Mouse (Mus musculus) lung, embryonic 16.5 days (tissue): ENCODE data around the gene Zic5. TPM values are rescaled to one million over a fixed set of nuclear protein-coding genes. Genes with fewer than 3 reads are reported as not detected.

Experiments
- ATAC-seq: fragments of 200-750 bp; cut with Nextera tagmentation; 2 replicates; pipeline ENCODE4 v1.8.0; 2017; ENCODE audit warnings: low read depth, mild to moderate bottlenecking, moderate library complexity
- H3K27ac ChIP-seq: fragments of 300-500 bp; sonication (generic); 2 replicates; pipeline ENCODE4 v1.5.1; 2014; ENCODE audit warnings: mild to moderate bottlenecking, control low read depth, low read length
- H3K27me3 ChIP-seq: fragments of 300-500 bp; sonication (generic); 2 replicates; pipeline ENCODE4 v1.6.1; 2014; ENCODE audit warnings: low read depth, low read length, mixed read lengths; ENCODE audit not compliant: control insufficient read depth, insufficient read depth
- H3K36me3 ChIP-seq: fragments of 300-500 bp; sonication (generic); 2 replicates; pipeline ENCODE4 v1.6.1; 2014; ENCODE audit warnings: low read length; ENCODE audit not compliant: control insufficient read depth, insufficient read depth
- H3K4me1 ChIP-seq: fragments of 300-500 bp; sonication (generic); replicated peaks from 2 replicates; pipeline ENCODE4 v1.6.1; 2014; ENCODE audit warnings: low read length, mixed read lengths; ENCODE audit not compliant: control insufficient read depth, insufficient read depth
- H3K4me2 ChIP-seq: fragments of 300-500 bp; sonication (generic); 2 replicates; pipeline ENCODE4 v1.6.1; 2014; ENCODE audit warnings: low read depth, low read length, control low read depth
- H3K4me3 ChIP-seq: fragments of 300-500 bp; sonication (generic); 2 replicates; pipeline ENCODE4 v1.5.1; 2014; ENCODE audit warnings: mild to moderate bottlenecking, low read length, control low read depth
- H3K9ac ChIP-seq: fragments of 300-500 bp; sonication (generic); 2 replicates; pipeline ENCODE4 v1.6.1; 2014; ENCODE audit warnings: low read length, control low read depth
- H3K9me3 ChIP-seq: fragments of 300-500 bp; sonication (generic); 2 replicates; pipeline ENCODE4 v1.6.1; 2016; ENCODE audit warnings: low read length; ENCODE audit not compliant: control insufficient read depth
- WGBS: fragments of 180-500 bp; shearing (Covaris S2); extraction: QIAGEN DNeasy Blood & Tissue Kit; methylation state at CpG from one replicate; pipeline ENCODE4 v1.1.7; 2014; 5-methylcytosine and 5-hydroxymethylcytosine counted together
- polyA plus RNA-seq: library from polyadenylated mRNA; unstranded; fragments of >200 nt; fragmentation: Nextera tagmentation; extraction: Ambion mirVana; gene quantifications from 2 replicates; pipeline ENCODE4 v1.2.1, GENCODE M21; 2015

The Zic5 gene
- polyA plus RNA-seq, 1 experiment from 2014 or later: not detected

- 37% methylated on average over 13 of the region's 13 CpGs for WGBS
- H3K9me3 ChIP-seq: no peaks in the 10 kb centered on the region
- no peak overlapping the region; the same call in 1 of the 2 replicates for H3K4me3 ChIP-seq
- H3K27me3 ChIP-seq: peaks cover 75% of the 10 kb centered on the region
- H3K9ac ChIP-seq: no peak overlapping the region
- no peak for ATAC-seq
- no peak overlapping the region; the same call in 1 of the 2 replicates for H3K4me2 ChIP-seq
- H3K27ac ChIP-seq: no peak overlapping the region
- peaks cover 13% of the 10 kb centered on the region for H3K4me1 ChIP-seq
- no peaks in the 10 kb centered on the region for H3K36me3 ChIP-seq
Measured at GRCm38 (mm10) chr14:122452701-122453387, 12.6 kb downstream of the Zic5 start.

- H3K4me1 ChIP-seq: peaks cover 13% of the 10 kb centered on the region
- H3K36me3 ChIP-seq: no peaks in the 10 kb centered on the region
- H3K4me2 ChIP-seq: peak overlapping the region; percentile 63; the same call in 1 of the 2 replicates
- no peak overlapping the region for H3K27ac ChIP-seq
- ATAC-seq: no peak; the same call in 1 of the 2 replicates
- H3K9ac ChIP-seq: no peak overlapping the region
- H3K27me3 ChIP-seq: peaks cover 77% of the 10 kb centered on the region
- no peaks in the 10 kb centered on the region for H3K9me3 ChIP-seq
- 59% methylated on average over 5 of the region's 5 CpGs for WGBS
- no peak overlapping the region for H3K4me3 ChIP-seq
Measured at GRCm38 (mm10) chr14:122451551-122452145, 13.8 kb downstream of the Zic5 start.

GRCm38 (mm10) chr14:122450496-122451382 is 14.7 kb downstream of the Zic5 start, which contains the start of gene Gm5089:
Gm5089 (minus strand) TSS chr14:122451115.
- no peak within 1 kb of the TSS for H3K27ac ChIP-seq
- peak within 1 kb of the TSS; percentile 40 for H3K4me3 ChIP-seq
- no peaks in the 10 kb centered on the region for H3K9me3 ChIP-seq
- H3K27me3 ChIP-seq: peaks cover 70% of the 10 kb centered on the region
- H3K36me3 ChIP-seq: no peaks in the 10 kb centered on the region
- H3K4me2 ChIP-seq: peak within 1 kb of the TSS; percentile 63
- peak; percentile 78 for ATAC-seq
- 1% methylated on average over 45 of the region's 59 CpGs for WGBS
- H3K4me1 ChIP-seq: peaks cover 13% of the 10 kb centered on the region
- 0 out of 2 replicates have a peak within 1 kb of the TSS, but pooled peaks have one; percentile 2 for H3K9ac ChIP-seq

GRCm38 (mm10) chr14:122449601-122450495 is 15.6 kb downstream of the Zic5 start:
- 4% methylated on average over 29 of the region's 29 CpGs for WGBS
- Histone ChIP-seq H3K9ac (no peak overlapping the region), H3K27ac (no peak overlapping the region), H3K4me1 (peaks cover 13% of the 10 kb centered on the region), H3K4me2 (peak overlapping the region; percentile 63), H3K9me3 (no peaks in the 10 kb centered on the region), H3K27me3 (peaks cover 63% of the 10 kb centered on the region), H3K4me3 (peak overlapping the region; percentile 40), H3K36me3 (no peaks in the 10 kb centered on the region)
- ATAC-seq: no peak

- Histone ChIP-seq H3K4me2 (no peak overlapping the region), H3K9me3 (no peaks in the 10 kb centered on the region), H3K9ac (no peak overlapping the region), H3K4me3 (no peak overlapping the region), H3K27ac (no peak overlapping the region), H3K4me1 (no peaks in the 10 kb centered on the region), H3K27me3 (no peaks in the 10 kb centered on the region), H3K36me3 (no peaks in the 10 kb centered on the region)
- WGBS: 59% methylated on average over 10 of the region's 10 CpGs
- no peak for ATAC-seq
Measured at GRCm38 (mm10) chr14:122436850-122437249, 28.6 kb downstream of the Zic5 start.

GRCm38 (mm10) chr14:122434039-122434438 is 31.4 kb downstream of the Zic5 start:
- Histone ChIP-seq H3K9me3 (no peaks in the 10 kb centered on the region), H3K36me3 (no peaks in the 10 kb centered on the region), H3K4me3 (no peak overlapping the region), H3K9ac (no peak overlapping the region), H3K27ac (no peak overlapping the region), H3K4me2 (no peak overlapping the region), H3K27me3 (no peaks in the 10 kb centered on the region), H3K4me1 (no peaks in the 10 kb centered on the region)
- ATAC-seq: no peak
- 92% methylated on average over 10 of the region's 10 CpGs for WGBS

- Histone ChIP-seq H3K4me1 (no peaks in the 10 kb centered on the region), H3K36me3 (no peaks in the 10 kb centered on the region), H3K4me3 (no peak overlapping the region), H3K27ac (no peak overlapping the region), H3K9me3 (no peaks in the 10 kb centered on the region), H3K27me3 (no peaks in the 10 kb centered on the region), H3K4me2 (no peak overlapping the region), H3K9ac (no peak overlapping the region)
- 34% methylated on average over 3 of the region's 3 CpGs for WGBS
- no peak for ATAC-seq
Measured at GRCm38 (mm10) chr14:122432558-122432957, 32.9 kb downstream of the Zic5 start.

- no peak for ATAC-seq
- Histone ChIP-seq H3K4me1 (no peaks in the 10 kb centered on the region), H3K9ac (no peak overlapping the region), H3K4me3 (no peak overlapping the region), H3K9me3 (no peaks in the 10 kb centered on the region), H3K27ac (no peak overlapping the region), H3K36me3 (no peaks in the 10 kb centered on the region), H3K27me3 (no peaks in the 10 kb centered on the region), H3K4me2 (no peak overlapping the region)
- 62% methylated on average over 3 of the region's 3 CpGs for WGBS
Measured at GRCm38 (mm10) chr14:122427654-122428053, 37.8 kb downstream of the Zic5 start.
